Mouse (Mus musculus): Measurements from ENCODE around the gene Olfr1432. TPM values are rescaled to one million over a fixed set of nuclear protein-coding genes. Genes with fewer than 3 reads are reported as not detected.
"Not testable (repeated sequence)": the region's sequence is repeated elsewhere in the genome, so short reads cannot be mapped to it uniquely, and the experiment has no call there.

Gene Olfr1432
- not detected in 2 replicates for polyA plus RNA-seq (2015; fragmentation: Nextera tagmentation; extraction: Ambion mirVana)

GRCm38 (mm10) chr19:12232496-12232895, at the start of gene Olfr1432:
Gene Olfr1432 (minus strand): TSS chr19:12232596.
- H3K4me1 ChIP-seq (ENCODE audit: control insufficient read depth, low read depth, low read length); H3K27ac ChIP-seq (ENCODE audit: low read length); ATAC-seq (ENCODE audit: low read depth); H3K9me3 ChIP-seq (replicated peaks; ENCODE audit: control insufficient read depth, low read length); H3K36me3 ChIP-seq (ENCODE audit: control insufficient read depth, insufficient read depth); H3K27me3 ChIP-seq (ENCODE audit: control insufficient read depth, insufficient read depth, low read depth, low read length); H3K4me2 ChIP-seq (ENCODE audit: low read depth, low read length); H3K9ac ChIP-seq (ENCODE audit: low read depth, low read length); H3K4me3 ChIP-seq (ENCODE audit: low read depth, low read length): not testable (repeated sequence)

- Histone ChIP-seq H3K27me3 (ENCODE audit: control insufficient read depth, insufficient read depth, low read depth, low read length) (no peaks in the 10 kb centered on the region), H3K9ac (ENCODE audit: low read depth, low read length) (no peak within 1 kb of the TSS), H3K36me3 (ENCODE audit: control insufficient read depth, insufficient read depth) (no peaks in the 10 kb centered on the region), H3K4me1 (ENCODE audit: control insufficient read depth, low read depth, low read length) (no peaks in the 10 kb centered on the region), H3K9me3 (replicated peaks; ENCODE audit: control insufficient read depth, low read length) (no peaks in the 10 kb centered on the region), H3K4me2 (ENCODE audit: low read depth, low read length) (no peak within 1 kb of the TSS), H3K27ac (ENCODE audit: low read length) (no peak within 1 kb of the TSS), H3K4me3 (ENCODE audit: low read depth, low read length) (no peak within 1 kb of the TSS)
- WGBS (ENCODE audit: insufficient replicate concordance): 38% methylated on average over 2 of the region's 2 CpGs
- no peak for ATAC-seq (ENCODE audit: low read depth)
Observed at GRCm38 (mm10) chr19:12279554-12279953, 47.2 kb upstream of the Olfr1432 start, which contains the start of gene Olfr1434. Gene Olfr1434 (plus strand): TSS chr19:12279854.

GRCm38 (mm10) chr19:12260732-12261131, 28.3 kb upstream of the Olfr1432 start, which contains the start of gene Olfr235:
Gene Olfr235 (plus strand): TSS chr19:12261032.
- H3K27me3 ChIP-seq (ENCODE audit: control insufficient read depth, insufficient read depth, low read depth, low read length): no peaks in the 10 kb centered on the region
- H3K9me3 ChIP-seq (replicated peaks; ENCODE audit: control insufficient read depth, low read length): no peaks in the 10 kb centered on the region
- no peaks in the 10 kb centered on the region for H3K4me1 ChIP-seq (ENCODE audit: control insufficient read depth, low read depth, low read length)
- no peak within 1 kb of the TSS for H3K4me3 ChIP-seq (ENCODE audit: low read depth, low read length)
- no peak within 1 kb of the TSS for H3K4me2 ChIP-seq (ENCODE audit: low read depth, low read length)
- no peak within 1 kb of the TSS for H3K9ac ChIP-seq (ENCODE audit: low read depth, low read length)
- no peak within 1 kb of the TSS for H3K27ac ChIP-seq (ENCODE audit: low read length)
- 32% methylated on average over 1 of the region's 1 CpGs for WGBS (ENCODE audit: insufficient replicate concordance)
- no peaks in the 10 kb centered on the region for H3K36me3 ChIP-seq (ENCODE audit: control insufficient read depth, insufficient read depth)
- ATAC-seq (ENCODE audit: low read depth): no peak

- no peak within 1 kb of the TSS for H3K4me2 ChIP-seq (ENCODE audit: low read depth, low read length)
- H3K27me3 ChIP-seq (ENCODE audit: control insufficient read depth, insufficient read depth, low read depth, low read length): no peaks in the 10 kb centered on the region
- no peak within 1 kb of the TSS for H3K27ac ChIP-seq (ENCODE audit: low read length)
- H3K4me1 ChIP-seq (ENCODE audit: control insufficient read depth, low read depth, low read length): no peaks in the 10 kb centered on the region
- 37% methylated on average over 1 of the region's 1 CpGs for WGBS (ENCODE audit: insufficient replicate concordance)
- no peak for ATAC-seq (ENCODE audit: low read depth)
- no peak within 1 kb of the TSS for H3K9ac ChIP-seq (ENCODE audit: low read depth, low read length)
- no peak within 1 kb of the TSS for H3K4me3 ChIP-seq (ENCODE audit: low read depth, low read length)
- no peaks in the 10 kb centered on the region for H3K9me3 ChIP-seq (replicated peaks; ENCODE audit: control insufficient read depth, low read length)
- H3K36me3 ChIP-seq (ENCODE audit: control insufficient read depth, insufficient read depth): no peaks in the 10 kb centered on the region
Observed at GRCm38 (mm10) chr19:12241559-12241958, 9.2 kb upstream of the Olfr1432 start, which contains the start of gene Olfr262. Gene Olfr262 (minus strand): TSS chr19:12241659.

- H3K9me3 ChIP-seq (replicated peaks; ENCODE audit: control insufficient read depth, low read length): no peaks in the 10 kb centered on the region
- H3K4me3 ChIP-seq (ENCODE audit: low read depth, low read length): no peak within 1 kb of the TSS
- ATAC-seq (ENCODE audit: low read depth): no peak
- no peak within 1 kb of the TSS for H3K4me2 ChIP-seq (ENCODE audit: low read depth, low read length)
- no peak within 1 kb of the TSS for H3K9ac ChIP-seq (ENCODE audit: low read depth, low read length)
- no peaks in the 10 kb centered on the region for H3K4me1 ChIP-seq (ENCODE audit: control insufficient read depth, low read depth, low read length)
- no peaks in the 10 kb centered on the region for H3K36me3 ChIP-seq (ENCODE audit: control insufficient read depth, insufficient read depth)
- H3K27me3 ChIP-seq (ENCODE audit: control insufficient read depth, insufficient read depth, low read depth, low read length): no peaks in the 10 kb centered on the region
- 50% methylated on average over 1 of the region's 1 CpGs for WGBS (ENCODE audit: insufficient replicate concordance)
- H3K27ac ChIP-seq (ENCODE audit: low read length): no peak within 1 kb of the TSS
Observed at GRCm38 (mm10) chr19:12200334-12200733, 32.1 kb downstream of the Olfr1432 start, which contains the start of gene Olfr1431. Gene Olfr1431 (plus strand): TSS chr19:12200634.

- H3K9me3 ChIP-seq (replicated peaks; ENCODE audit: control insufficient read depth, low read length); H3K36me3 ChIP-seq (ENCODE audit: control insufficient read depth, insufficient read depth); ATAC-seq (ENCODE audit: low read depth); H3K9ac ChIP-seq (ENCODE audit: low read depth, low read length); H3K27ac ChIP-seq (ENCODE audit: low read length); H3K4me2 ChIP-seq (ENCODE audit: low read depth, low read length); H3K4me3 ChIP-seq (ENCODE audit: low read depth, low read length); H3K27me3 ChIP-seq (ENCODE audit: control insufficient read depth, insufficient read depth, low read depth, low read length); H3K4me1 ChIP-seq (ENCODE audit: control insufficient read depth, low read depth, low read length): not testable (repeated sequence)
- 63% methylated on average over 4 of the region's 4 CpGs for WGBS (ENCODE audit: insufficient replicate concordance)
Observed at GRCm38 (mm10) chr19:12199076-12199475, 33.3 kb downstream of the Olfr1432 start.

Other genes starting within 250 kb of the Olfr1432 start
- gene Olfr1423, start 191.3 kb downstream of the Olfr1432 start, polyA plus RNA-seq (2015; fragmentation: Nextera tagmentation; extraction: Ambion mirVana): 0.01 TPM in 1 of 2 replicates, not detected in the other
- not detected in 2 replicates for gene Olfr1424, start 169.9 kb downstream of the Olfr1432 start, polyA plus RNA-seq (2015; fragmentation: Nextera tagmentation; extraction: Ambion mirVana)
- not detected in 2 replicates for gene Olfr1425, start 154.9 kb downstream of the Olfr1432 start, polyA plus RNA-seq (2015; fragmentation: Nextera tagmentation; extraction: Ambion mirVana)
- not detected in 2 replicates for gene Olfr1426, start 140.6 kb downstream of the Olfr1432 start, polyA plus RNA-seq (2015; fragmentation: Nextera tagmentation; extraction: Ambion mirVana)
- gene Olfr1427, start 129.3 kb downstream of the Olfr1432 start, polyA plus RNA-seq (2015; fragmentation: Nextera tagmentation; extraction: Ambion mirVana): not detected in 2 replicates
- not detected in 2 replicates for gene Olfr1428, start 116.7 kb downstream of the Olfr1432 start, polyA plus RNA-seq (2015; fragmentation: Nextera tagmentation; extraction: Ambion mirVana)
- gene Olfr76, start 109.4 kb downstream of the Olfr1432 start, polyA plus RNA-seq (2015; fragmentation: Nextera tagmentation; extraction: Ambion mirVana): not detected in 2 replicates
- not detected in 2 replicates for gene Olfr1555-ps1, start 62.5 kb downstream of the Olfr1432 start, polyA plus RNA-seq (2015; fragmentation: Nextera tagmentation; extraction: Ambion mirVana)
- not detected in 2 replicates for gene Olfr1431, start 32.0 kb downstream of the Olfr1432 start, polyA plus RNA-seq (2015; fragmentation: Nextera tagmentation; extraction: Ambion mirVana)
- gene Olfr262, start 9.1 kb upstream of the Olfr1432 start, polyA plus RNA-seq (2015; fragmentation: Nextera tagmentation; extraction: Ambion mirVana): not detected in 2 replicates
- not detected in 2 replicates for gene Olfr235, start 28.4 kb upstream of the Olfr1432 start, polyA plus RNA-seq (2015; fragmentation: Nextera tagmentation; extraction: Ambion mirVana)
- not detected in 2 replicates for gene Olfr1434, start 47.3 kb upstream of the Olfr1432 start, polyA plus RNA-seq (2015; fragmentation: Nextera tagmentation; extraction: Ambion mirVana)
- gene Olfr1436, start 66.5 kb upstream of the Olfr1432 start, polyA plus RNA-seq (2015; fragmentation: Nextera tagmentation; extraction: Ambion mirVana): not detected in 2 replicates
- not detected in 2 replicates for gene Olfr1437, start 92.5 kb upstream of the Olfr1432 start, polyA plus RNA-seq (2015; fragmentation: Nextera tagmentation; extraction: Ambion mirVana)
- gene Olfr1438-ps1, start 103.3 kb upstream of the Olfr1432 start, polyA plus RNA-seq (2015; fragmentation: Nextera tagmentation; extraction: Ambion mirVana): not detected in 2 replicates
- gene Olfr1440, start 154.7 kb upstream of the Olfr1432 start, polyA plus RNA-seq (2015; fragmentation: Nextera tagmentation; extraction: Ambion mirVana): not detected in 2 replicates
- not detected in 2 replicates for gene Olfr1441, start 184.8 kb upstream of the Olfr1432 start, polyA plus RNA-seq (2015; fragmentation: Nextera tagmentation; extraction: Ambion mirVana)
- gene Pfpl, start 195.3 kb upstream of the Olfr1432 start, polyA plus RNA-seq (2015; fragmentation: Nextera tagmentation; extraction: Ambion mirVana): not detected in 2 replicates
- gene Mpeg1, start 228.2 kb upstream of the Olfr1432 start, polyA plus RNA-seq (2015; fragmentation: Nextera tagmentation; extraction: Ambion mirVana): 2.3 and 2.5 TPM in 2 replicates